23 mouse cellular contexts compared by ENCODE assay signal in the genomic region with DNA sequence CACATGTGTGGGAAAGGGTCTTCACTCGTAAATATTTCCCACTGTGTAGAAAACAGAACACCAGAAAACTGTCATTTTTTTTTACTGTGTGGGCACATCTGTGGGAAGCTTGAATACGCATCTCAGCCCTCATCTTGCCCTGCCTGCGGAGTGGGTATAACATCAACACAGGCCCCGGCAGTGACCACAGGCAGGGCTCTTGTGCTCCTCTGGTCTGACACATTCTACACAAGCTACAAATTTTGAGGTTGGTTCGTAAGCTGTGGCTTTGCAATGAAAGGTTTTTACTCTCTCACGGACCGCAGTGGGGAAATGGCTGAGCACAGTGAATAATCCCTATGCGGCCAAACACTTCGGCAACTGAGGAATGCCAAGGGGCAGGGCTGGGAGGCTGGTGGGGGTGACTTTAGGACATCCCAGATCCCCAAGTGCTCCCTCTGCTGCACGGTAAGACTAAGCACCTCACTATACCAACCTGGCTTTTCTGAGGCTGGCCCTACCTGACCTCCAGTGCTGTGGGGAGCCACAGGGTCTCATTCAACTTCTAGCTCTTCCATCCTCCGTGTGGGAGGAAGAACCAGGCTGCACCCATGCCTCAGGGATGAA.
DNase-seq lines count a peak whose midpoint lies in the region; ATAC-seq and TF ChIP-seq lines count a peak whose summit lies in the region.
"Had no signal": no experiment of that assay in that cellular context is flagged by ENCODE, and none has a peak within 500 bp of the region (broad histone marks: within the 10 kb centered on the region; RNA-seq: fewer than 3 reads in every experiment).

No protein-coding gene starts in this region.

- no peak overlapping the region for H3K4me2 ChIP-seq in lung, embryonic 14.5 days
- H3K4me2 ChIP-seq in lung, embryonic 16.5 days (ENCODE audit: low read depth, low read length), result no peak overlapping the region
- H3K4me2 ChIP-seq: heart, embryonic 12.5 days; hindbrain, embryonic 12.5 days; liver, embryonic 15.5 days; midbrain, embryonic 11.5 days had no signal

- no peaks in the 10 kb centered on the region for H3K36me3 ChIP-seq in lung, embryonic 14.5 days (ENCODE audit: insufficient read depth)
- H3K36me3 ChIP-seq in embryonic facial prominence, embryonic 10.5 days (replicated peaks), result no peaks in the 10 kb centered on the region
- H3K36me3 ChIP-seq in lung, embryonic 16.5 days (ENCODE audit: control insufficient read depth, insufficient read depth, low read length), result no peaks in the 10 kb centered on the region
- H3K36me3 ChIP-seq: heart, embryonic 12.5 days; hindbrain, embryonic 12.5 days; liver, embryonic 15.5 days had no signal

- no peak for ATAC-seq in lung, embryonic 14.5 days (ENCODE audit: insufficient read depth)
- 0 out of 2 replicates have a peak, but pooled peaks have one; percentile 47 for ATAC-seq in lung, embryonic 16.5 days (ENCODE audit: low read depth)
- ATAC-seq in megakaryocyte, adult 5-6 weeks (ENCODE audit: poor library complexity, severe bottlenecking), result no peak

- H3K4me3 ChIP-seq in lung, embryonic 14.5 days (ENCODE audit: low read depth, low read length), result no peak overlapping the region
- H3K4me3 ChIP-seq in lung, adult 2 months (replicated peaks; ENCODE audit: extremely low read depth, low read depth, low read length), result no peak overlapping the region
- H3K4me3 ChIP-seq in embryonic facial prominence, embryonic 10.5 days, result no peak overlapping the region
- no peak overlapping the region for H3K4me3 ChIP-seq in lung, embryonic 16.5 days (ENCODE audit: low read length)
- H3K4me3 ChIP-seq: heart, embryonic 12.5 days; hindbrain, embryonic 12.5 days; left cerebral cortex, adult 2 months; liver, embryonic 15.5 days had no signal

- H3K27ac ChIP-seq in lung, embryonic 14.5 days (ENCODE audit: low read depth), result no peak overlapping the region
- peak overlapping the region; percentile 6; the same call in 1 of the 2 replicates for H3K27ac ChIP-seq in embryonic facial prominence, embryonic 10.5 days (replicated peaks)
- no peak overlapping the region for H3K27ac ChIP-seq in lung, embryonic 16.5 days (ENCODE audit: low read length)
- H3K27ac ChIP-seq: hindbrain, embryonic 12.5 days; kidney, postnatal 0 days; liver, embryonic 15.5 days had no signal

- DNase-seq in lung, embryonic 14.5 days, result no peak
- DNase-seq in lung, adult 2 months, result no peak
- no peak for DNase-seq in embryonic facial prominence, embryonic 10.5 days (ENCODE audit: low spot score)
- no peak for DNase-seq in retina, postnatal 1 day
- no peak for DNase-seq in left cerebral cortex, adult 18-20 months (ENCODE audit: low spot score in 2 of 2)
- DNase-seq: adrenal gland, postnatal 25 days; cerebellum, adult 8-10 months; cerebellum, postnatal 36 days; heart, postnatal 10 days; kidney, adult 18-20 months; layer of hippocampus, adult 9-11 months; liver; right cerebral cortex, postnatal 25 days; spleen, adult 18-20 months; thymus, postnatal 25 days had no signal

- no peak for TF ChIP-seq POLR2A in lung, adult 2 months (IDR thresholded peaks at IDR 0.05; ENCODE audit: borderline replicate concordance, extremely low read depth, low read depth, low read length)

- 0 out of 2 replicates have a peak, but pooled peaks have one; percentile 11 for TF ChIP-seq CTCF in lung, embryonic 14.5 days (IDR thresholded peaks at IDR 0.05; ENCODE audit: low read depth)
- TF ChIP-seq CTCF in lung, adult 2 months (IDR thresholded peaks at IDR 0.05; ENCODE audit: insufficient read depth, low read length), result no peak

- H3K4me1 ChIP-seq in lung, embryonic 14.5 days (ENCODE audit: insufficient read depth), result peaks cover 8% of the 10 kb centered on the region
- peaks cover 2% of the 10 kb centered on the region; the same call in 1 of the 2 replicates for H3K4me1 ChIP-seq in lung, adult 2 months (ENCODE audit: control insufficient read depth, insufficient read depth, low read length)
- peaks cover 38% of the 10 kb centered on the region for H3K4me1 ChIP-seq in embryonic facial prominence, embryonic 10.5 days
- H3K4me1 ChIP-seq in lung, embryonic 16.5 days (replicated peaks; ENCODE audit: control insufficient read depth, insufficient read depth, low read length), result peaks cover 15% of the 10 kb centered on the region

- no peak overlapping the region for H3K9ac ChIP-seq in lung, embryonic 14.5 days
- H3K9ac ChIP-seq in lung, embryonic 16.5 days (ENCODE audit: low read length), result no peak overlapping the region
- H3K9ac ChIP-seq: heart, embryonic 12.5 days; hindbrain, embryonic 12.5 days; liver, embryonic 15.5 days had no signal

- WGBS in lung, embryonic 14.5 days, result 64% methylated on average over 11 of the region's 11 CpGs
- WGBS in lung, adult 2 months, result 78% methylated on average over 11 of the region's 11 CpGs
- 67% methylated on average over 11 of the region's 11 CpGs for WGBS in embryonic facial prominence, embryonic 10.5 days
- 67% methylated on average over 11 of the region's 11 CpGs for WGBS in lung, embryonic 16.5 days

- H3K27me3 ChIP-seq in lung, embryonic 14.5 days (ENCODE audit: insufficient read depth, low read length), result no peaks in the 10 kb centered on the region
- H3K27me3 ChIP-seq in embryonic facial prominence, embryonic 10.5 days (replicated peaks; ENCODE audit: low read depth, poor library complexity, severe bottlenecking), result peaks cover 54% of the 10 kb centered on the region
- no peaks in the 10 kb centered on the region for H3K27me3 ChIP-seq in lung, embryonic 16.5 days (ENCODE audit: control insufficient read depth, insufficient read depth, low read depth, low read length)
- H3K27me3 ChIP-seq: heart, embryonic 12.5 days had no signal

- H3K9me3 ChIP-seq in lung, embryonic 14.5 days (ENCODE audit: low read depth, low read length), result no peaks in the 10 kb centered on the region
- H3K9me3 ChIP-seq in embryonic facial prominence, embryonic 10.5 days, result no peaks in the 10 kb centered on the region
- H3K9me3 ChIP-seq in lung, embryonic 16.5 days (ENCODE audit: control insufficient read depth, low read length), result no peaks in the 10 kb centered on the region
- H3K9me3 ChIP-seq: heart, embryonic 12.5 days; hindbrain, embryonic 12.5 days; liver, embryonic 15.5 days had no signal
